ENCODE assay signal across 9 mouse cellular contexts in genomic region chr17:12780125-12780524, GRCm38 (mm10). TPM values are rescaled to one million over a fixed set of nuclear protein-coding genes. Genes with fewer than 3 reads are reported as not detected.
DNase-seq lines count a peak whose midpoint lies in the region; ATAC-seq lines count a peak whose summit lies in the region.
"Had no signal": no experiment of that assay in that cellular context is flagged by ENCODE, and none has a peak within 500 bp of the region (broad histone marks: within the 10 kb centered on the region; RNA-seq: fewer than 3 reads in every experiment).

No protein-coding gene starts in this region.

- 9% methylated on average over 8 of the region's 8 CpGs for WGBS in kidney, embryonic 14.5 days
- WGBS in heart, embryonic 15.5 days, result 4% methylated on average over 8 of the region's 8 CpGs
- WGBS in liver, embryonic 13.5 days (ENCODE audit: insufficient replicate concordance), result 41% methylated on average over 8 of the region's 8 CpGs

- no peak overlapping the region for H3K4me3 ChIP-seq in kidney, embryonic 14.5 days (ENCODE audit: low read length)
- no peak overlapping the region for H3K4me3 ChIP-seq in heart, embryonic 15.5 days
- H3K4me3 ChIP-seq in liver, embryonic 13.5 days (replicated peaks), result no peak overlapping the region

- 0 out of 2 replicates have a peak overlapping the region, but pooled peaks have one; percentile 2 for H3K4me2 ChIP-seq in kidney, embryonic 14.5 days (replicated peaks; ENCODE audit: low read depth, low read length)
- H3K4me2 ChIP-seq in heart, embryonic 15.5 days, result peak overlapping the region; percentile 40
- H3K4me2 ChIP-seq in liver, embryonic 13.5 days, result no peak overlapping the region

- H3K36me3 ChIP-seq in kidney, embryonic 14.5 days (ENCODE audit: control insufficient read depth, insufficient read depth, low read length), result no peaks in the 10 kb centered on the region
- H3K36me3 ChIP-seq in heart, embryonic 15.5 days, result peaks cover 16% of the 10 kb centered on the region
- peaks cover 13% of the 10 kb centered on the region for H3K36me3 ChIP-seq in liver, embryonic 13.5 days

- H3K27me3 ChIP-seq in kidney, embryonic 14.5 days (ENCODE audit: control insufficient read depth, insufficient read depth, low read length), result no peaks in the 10 kb centered on the region
- H3K27me3 ChIP-seq in heart, embryonic 15.5 days, result no peaks in the 10 kb centered on the region
- H3K27me3 ChIP-seq in liver, embryonic 13.5 days, result no peaks in the 10 kb centered on the region

- H3K9ac ChIP-seq in kidney, embryonic 14.5 days (ENCODE audit: low read depth, low read length), result no peak overlapping the region
- 0 out of 2 replicates have a peak overlapping the region, but pooled peaks have one; percentile 7 for H3K9ac ChIP-seq in heart, embryonic 15.5 days
- no peak overlapping the region for H3K9ac ChIP-seq in liver, embryonic 13.5 days

- DNase-seq in kidney, adult 18-20 months, result no peak
- peak; percentile 56 for DNase-seq in embryo, embryonic 9.5 days (ENCODE audit: extremely low spot score)
- DNase-seq in liver, embryonic 13.5 days, result no peak
- no peak for DNase-seq in cerebellum, adult 11 months
- DNase-seq in cerebellum, postnatal 10 days, result no peak
- DNase-seq: cerebellum, adult 9-10 months had no signal

- H3K27ac ChIP-seq in kidney, embryonic 14.5 days (ENCODE audit: low read depth, low read length), result peak overlapping the region; percentile 78
- H3K27ac ChIP-seq in heart, embryonic 15.5 days, result peak overlapping the region; percentile 89
- peak overlapping the region; percentile 73 for H3K27ac ChIP-seq in liver, embryonic 13.5 days
- H3K27ac ChIP-seq: macrophage had no signal

- peaks cover 2% of the 10 kb centered on the region; the same call in 1 of the 2 replicates for H3K9me3 ChIP-seq in kidney, embryonic 14.5 days (ENCODE audit: control insufficient read depth, low read length)
- H3K9me3 ChIP-seq in heart, embryonic 15.5 days (replicated peaks), result no peaks in the 10 kb centered on the region
- H3K9me3 ChIP-seq in liver, embryonic 13.5 days (replicated peaks), result no peaks in the 10 kb centered on the region

- peaks cover 42% of the 10 kb centered on the region for H3K4me1 ChIP-seq in kidney, embryonic 14.5 days (ENCODE audit: control insufficient read depth, insufficient read depth, low read length)
- peaks cover 61% of the 10 kb centered on the region for H3K4me1 ChIP-seq in heart, embryonic 15.5 days (replicated peaks)
- H3K4me1 ChIP-seq in liver, embryonic 13.5 days (replicated peaks), result peaks cover 52% of the 10 kb centered on the region

- ATAC-seq in kidney, embryonic 14.5 days (ENCODE audit: low FRiP score, low TSS enrichment), result peak; percentile 65; the same call in 1 of the 2 replicates
- ATAC-seq in heart, embryonic 15.5 days (replicated peaks; ENCODE audit: insufficient number of reproducible peaks, insufficient read depth, low FRiP score, low read depth), result peak; percentile 62
- ATAC-seq in liver, embryonic 13.5 days (ENCODE audit: low read depth), result no peak

RNA-seq across cellular contexts. Expression of gene Igf2r, which starts 10.7 kb away (rescaled TPM):
- 20.7 and 37.8 TPM in 2 replicates for polyA plus RNA-seq in kidney, embryonic 14.5 days (2014; fragmentation: Nextera tagmentation; extraction: Ambion mirVana)
- polyA plus RNA-seq in heart, embryonic 15.5 days (2015; fragmentation: Nextera tagmentation; extraction: Ambion mirVana), result 121 and 127 TPM in 2 replicates
- polyA plus RNA-seq in liver, embryonic 13.5 days (2015; fragmentation: Nextera tagmentation; extraction: Ambion mirVana), result 13.8 and 17.4 TPM in 2 replicates
